Mouse (Mus musculus) mature B cell (primary cell): ENCODE results near the gene Ccng2.

ENCODE experiments used
- in situ Hi-C: fragments of 300-500 bp; cut with MboI; formaldehyde crosslinking; loops from 2 replicates; pipeline ENCODE4 v1.14.3; 2019

Ccng2 gene

GRCm38 (mm10) chr5:93266883-93267704 is at the start of gene Ccng2:
TSS of gene Ccng2 (plus strand) at chr5:93267257.
- in situ Hi-C loops: loop anchor here (5.0 to 10.0 kb wide), 2 partner anchors 65 to 182 kb away; no protein-coding TSS in a partner anchor

GRCm38 (mm10) chr5:93218375-93218774 is 48.7 kb upstream of the Ccng2 start:
- in situ Hi-C loops: no loop called here

- in situ Hi-C loops: no loop called here
Observed at GRCm38 (mm10) chr5:93221661-93222060, 45.4 kb upstream of the Ccng2 start.

- in situ Hi-C loops: no loop called here
Observed at GRCm38 (mm10) chr5:93224549-93224948, 42.5 kb upstream of the Ccng2 start.

GRCm38 (mm10) chr5:93227157-93227556 is 39.9 kb upstream of the Ccng2 start:
- in situ Hi-C loops: no loop called here

- in situ Hi-C loops: no loop called here
Observed at GRCm38 (mm10) chr5:93229527-93229926, 37.5 kb upstream of the Ccng2 start.

- in situ Hi-C loops: no loop called here
Observed at GRCm38 (mm10) chr5:93231721-93232120, 35.3 kb upstream of the Ccng2 start.

- in situ Hi-C loops: no loop called here
Observed at GRCm38 (mm10) chr5:93232838-93233237, 34.2 kb upstream of the Ccng2 start.

GRCm38 (mm10) chr5:93234130-93234529 is 32.9 kb upstream of the Ccng2 start:
- in situ Hi-C loops: no loop called here

- in situ Hi-C loops: no loop called here
Observed at GRCm38 (mm10) chr5:93234605-93235004, 32.5 kb upstream of the Ccng2 start.

- in situ Hi-C loops: no loop called here
Observed at GRCm38 (mm10) chr5:93235888-93236287, 31.2 kb upstream of the Ccng2 start.

GRCm38 (mm10) chr5:93236541-93236940 is 30.5 kb upstream of the Ccng2 start:
- in situ Hi-C loops: no loop called here

- in situ Hi-C loops: no loop called here
Observed at GRCm38 (mm10) chr5:93239590-93240544, 27.2 kb upstream of the Ccng2 start.

GRCm38 (mm10) chr5:93245280-93245679 is 21.8 kb upstream of the Ccng2 start:
- in situ Hi-C loops: no loop called here

GRCm38 (mm10) chr5:93249940-93250578 is 17.0 kb upstream of the Ccng2 start:
- in situ Hi-C loops: no loop called here

GRCm38 (mm10) chr5:93251001-93251760 is 15.9 kb upstream of the Ccng2 start:
- in situ Hi-C loops: no loop called here

GRCm38 (mm10) chr5:93255759-93256265 is 11.2 kb upstream of the Ccng2 start:
- in situ Hi-C loops: no loop called here

- in situ Hi-C loops: no loop called here
Observed at GRCm38 (mm10) chr5:93256820-93257405, 10.1 kb upstream of the Ccng2 start.

- in situ Hi-C loops: no loop called here
Observed at GRCm38 (mm10) chr5:93259349-93259748, 7.7 kb upstream of the Ccng2 start.

GRCm38 (mm10) chr5:93260983-93261382 is 6.1 kb upstream of the Ccng2 start:
- in situ Hi-C loops: loop anchor here (10.0 kb wide), 1 partner anchor 176 kb away; no protein-coding TSS in a partner anchor

GRCm38 (mm10) chr5:93262751-93263150 is 4.3 kb upstream of the Ccng2 start:
- in situ Hi-C loops: loop anchor here (10.0 kb wide), 1 partner anchor 178 kb away; no protein-coding TSS in a partner anchor
